Comparison of ENCODE assay signal across 25 mouse cellular contexts in the genomic region with DNA sequence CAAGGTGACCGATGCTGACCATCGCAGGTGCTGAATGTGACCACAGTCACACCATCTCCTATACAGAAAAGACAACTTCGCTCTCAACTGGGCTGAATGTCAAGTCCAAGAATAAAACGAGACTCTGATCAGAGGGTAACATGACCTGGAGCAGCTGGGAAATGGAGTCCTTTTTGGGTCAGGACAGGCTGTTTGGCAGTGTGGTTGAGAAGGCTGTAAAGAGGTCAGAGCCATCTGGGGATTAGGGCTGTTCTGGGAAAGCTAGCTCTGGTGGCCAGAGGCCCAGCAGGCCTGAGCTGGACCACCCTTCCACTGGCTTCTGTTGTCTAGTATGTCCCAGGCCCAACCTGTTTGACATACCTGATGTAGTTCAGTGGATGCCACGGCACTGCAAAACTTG. TPM values are rescaled to one million over a fixed set of nuclear protein-coding genes. Genes with fewer than 3 reads are reported as not detected.
"Had no signal": no experiment of that assay in that cellular context is flagged by ENCODE, and none has a peak within 500 bp of the region (broad histone marks: within the 10 kb centered on the region; RNA-seq: fewer than 3 reads in every experiment).

No protein-coding gene starts in this region.

- DNase-seq: kidney, adult 8-10 months; kidney, postnatal 10 days; kidney, postnatal 36 days; layer of hippocampus, postnatal 36 days; liver, embryonic 13.5 days; lung, adult 2 months; lung, postnatal 14 days; lung, postnatal 4 days; midbrain, embryonic 14.5 days; right cerebral cortex, adult 18-20 months; right cerebral cortex, postnatal 14 days; thymus, adult 18-20 months; thymus, postnatal 36 days had no signal

- H3K27ac ChIP-seq: kidney, embryonic 15.5 days; left cerebral cortex, adult 2 months; liver, embryonic 13.5 days; neural tube, embryonic 12.5 days; neural tube, embryonic 15.5 days had no signal

- H3K4me3 ChIP-seq: kidney, embryonic 15.5 days; left cerebral cortex, adult 2 months; liver, embryonic 13.5 days; neural tube, embryonic 12.5 days; neural tube, embryonic 15.5 days had no signal

RNA-seq across cellular contexts. Expression of gene Gm14214, which starts 31.2 kb away (rescaled TPM):
- total RNA-seq: layer of hippocampus, adult 8-10 months; layer of hippocampus, postnatal 10 days; layer of hippocampus, postnatal 36 days; left cerebral cortex, adult 2 months; left cerebral cortex, postnatal 10 days; left cerebral cortex, postnatal 36 days; liver, adult 2 months; megakaryocyte progenitor cell, adult 5-6 weeks; megakaryocyte-erythroid progenitor cell, adult 5-6 weeks; midbrain, postnatal 0 days had no signal

RNA-seq across cellular contexts. Expression of gene a, which starts 52.6 kb away (rescaled TPM):
- total RNA-seq: layer of hippocampus, adult 8-10 months; layer of hippocampus, postnatal 36 days; left cerebral cortex, adult 2 months; left cerebral cortex, postnatal 36 days; liver, adult 2 months; megakaryocyte progenitor cell, adult 5-6 weeks; megakaryocyte-erythroid progenitor cell, adult 5-6 weeks; midbrain, postnatal 0 days had no signal
